Mouse (Mus musculus): ENCODE measurements around the gene Gm8094.
"Not testable (repeated sequence)": the region's sequence is repeated elsewhere in the genome, so short reads cannot be mapped to it uniquely, and the experiment has no call there.

DNA sequence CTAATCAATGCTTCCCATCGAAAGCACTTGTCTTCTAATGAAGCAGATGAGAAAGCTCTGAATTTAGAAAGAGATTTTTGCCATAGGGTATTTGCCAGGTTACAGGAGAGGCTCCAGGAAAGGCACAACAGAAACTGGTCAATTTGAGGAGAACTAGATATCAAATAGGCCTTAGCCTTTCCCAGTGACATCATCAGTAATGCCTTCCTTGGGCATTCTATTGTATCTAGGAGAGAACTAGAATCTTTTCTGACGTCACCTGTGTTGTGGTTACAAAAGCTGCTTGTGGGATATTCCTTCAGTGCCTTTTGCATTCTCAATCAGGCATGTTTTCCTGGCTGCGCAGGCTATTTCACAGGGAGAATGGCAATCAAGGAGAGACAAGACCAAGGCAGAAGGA is 23.9 kb upstream of the Gm8094 start, which contains the start of gene Gm8104:
- TF ChIP-seq MAX (IDR thresholded peaks at IDR 0.05; ENCODE audit: low read depth); TCF12 (IDR thresholded peaks at IDR 0.05; ENCODE audit: insufficient read depth, poor library complexity, severe bottlenecking); POLR2A (IDR thresholded peaks at IDR 0.05; ENCODE audit: insufficient read length, low read depth); E2F4 (IDR thresholded peaks at IDR 0.05; ENCODE audit: insufficient read depth); USF1 (IDR thresholded peaks at IDR 0.05; ENCODE audit: low read depth): not testable (repeated sequence)

Data from myocyte (in vitro differentiated cells).